Mouse (Mus musculus) forebrain, postnatal 0 days (tissue): ENCODE data around the gene Ampd3. TPM values are rescaled to one million over a fixed set of nuclear protein-coding genes. Genes with fewer than 3 reads are reported as not detected.

ENCODE experiments used
- ATAC-seq: fragments of 200-750 bp; cut with Nextera tagmentation; 2 replicates; pipeline ENCODE4 v1.8.0; 2017; ENCODE audit warnings: mild to moderate bottlenecking, moderate library complexity
- DNase-seq: peaks from one replicate; pipeline ENCODE4 v3.0.0-alpha.2; 2015
- H3K27ac ChIP-seq: fragments of 300-500 bp; sonication (generic); 2 replicates; pipeline ENCODE4 v1.5.1; 2014; ENCODE audit warnings: low read depth, mild to moderate bottlenecking, antibody characterized with exemption, low read length, moderate library complexity, mixed read lengths
- H3K27me3 ChIP-seq: fragments of 300-500 bp; sonication (generic); 2 replicates; pipeline ENCODE4 v1.6.1; 2014; ENCODE audit warnings: mild to moderate bottlenecking, low read length, mixed read lengths; ENCODE audit not compliant: insufficient read depth
- H3K36me3 ChIP-seq: fragments of 300-500 bp; sonication (generic); 2 replicates; pipeline ENCODE4 v1.6.1; 2014; ENCODE audit warnings: mild to moderate bottlenecking, moderate library complexity; ENCODE audit not compliant: insufficient read depth
- H3K4me1 ChIP-seq: fragments of 300-500 bp; sonication (generic); 2 replicates; pipeline ENCODE4 v1.6.1; 2014; ENCODE audit warnings: antibody characterized with exemption; ENCODE audit not compliant: insufficient read depth
- H3K4me2 ChIP-seq: fragments of 300-500 bp; sonication (generic); 2 replicates; pipeline ENCODE4 v1.6.1; 2014; ENCODE audit warnings: low read depth, mild to moderate bottlenecking, moderate library complexity
- H3K4me3 ChIP-seq: fragments of 300-500 bp; sonication (generic); 2 replicates; pipeline ENCODE4 v1.5.1; 2014; ENCODE audit warnings: low read depth, low read length, mixed read lengths
- H3K9ac ChIP-seq: fragments of 300-500 bp; sonication (generic); 2 replicates; pipeline ENCODE4 v1.6.1; 2014; ENCODE audit warnings: mild to moderate bottlenecking
- H3K9me3 ChIP-seq: fragments of 300-500 bp; sonication (generic); 2 replicates; pipeline ENCODE4 v1.6.1; 2016; ENCODE audit warnings: low read length
- CTCF ChIP-seq: sonication (generic); IDR thresholded peaks from 2 replicates; pipeline ENCODE4 v1.5.1; 2016; ENCODE audit warnings: antibody characterized with exemption, control low read depth, low read depth
- WGBS: fragments of 180-500 bp; shearing (Covaris S2); extraction: QIAGEN DNeasy Blood & Tissue Kit; methylation state at CpG from one replicate; pipeline ENCODE4 v1.1.7; 2014; 5-methylcytosine and 5-hydroxymethylcytosine counted together
- polyA plus RNA-seq: library from polyadenylated mRNA; unstranded; fragments of >200 nt; fragmentation: Nextera tagmentation; extraction: Ambion mirVana; gene quantifications from 2 replicates; pipeline ENCODE4 v1.2.1, GENCODE M21; 2015
- total RNA-seq: library from RNA; depleted of rRNA; stranded (reverse); fragments of >200 nt; gene quantifications from 2 replicates; pipeline ENCODE4 v1.2.3, GENCODE M21; 2014

Gene Ampd3
- total and polyA plus RNA-seq, 2 experiments from 2014 or later: 8.6 to 11.0 TPM

DNA sequence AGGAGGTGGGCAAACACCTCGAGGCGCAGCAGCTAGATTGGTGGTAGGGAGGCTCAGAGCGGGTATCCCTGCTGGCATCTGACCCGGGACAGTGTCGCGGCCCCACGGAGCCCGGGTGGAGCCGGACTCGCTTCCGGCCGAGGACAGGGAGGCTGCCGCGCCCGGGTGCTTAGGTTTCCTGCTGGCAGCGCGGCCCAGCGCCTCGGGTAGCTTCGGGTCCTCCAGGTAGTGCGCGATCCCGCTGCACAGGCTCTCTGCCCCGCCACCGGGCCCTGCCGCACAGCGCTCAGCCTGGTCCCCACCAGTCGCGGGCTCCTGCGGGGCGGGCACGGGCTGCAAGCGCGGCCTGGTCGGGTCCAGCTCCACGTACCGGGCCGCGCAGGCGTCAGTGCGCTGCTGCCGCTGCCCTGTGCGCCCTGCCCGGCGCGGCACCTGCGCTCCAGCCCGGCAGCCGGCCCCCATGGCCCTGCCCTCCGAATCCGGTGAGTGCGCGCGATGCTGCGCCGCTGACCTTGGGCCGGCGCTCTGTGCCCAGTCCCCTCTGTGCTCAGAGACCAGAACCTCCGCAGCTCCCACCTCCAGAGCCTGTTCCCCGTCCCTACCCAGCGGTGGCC is 552 bp downstream of the Ampd3 start:
- H3K9ac ChIP-seq: peak overlapping the region; percentile 79
- H3K4me3 ChIP-seq: peak overlapping the region; percentile 55
- no peaks in the 10 kb centered on the region for H3K9me3 ChIP-seq
- under 1% methylated on average over 55 of the region's 61 CpGs for WGBS
- peak; percentile 57 for DNase-seq
- no peaks in the 10 kb centered on the region for H3K36me3 ChIP-seq
- ATAC-seq: peak; percentile 91
- no peak for TF ChIP-seq CTCF
- H3K27me3 ChIP-seq: no peaks in the 10 kb centered on the region
- peak overlapping the region; percentile 96 for H3K4me2 ChIP-seq
- no peak overlapping the region for H3K27ac ChIP-seq
- H3K4me1 ChIP-seq: peaks cover 9% of the 10 kb centered on the region; the same call in 1 of the 2 replicates

DNA sequence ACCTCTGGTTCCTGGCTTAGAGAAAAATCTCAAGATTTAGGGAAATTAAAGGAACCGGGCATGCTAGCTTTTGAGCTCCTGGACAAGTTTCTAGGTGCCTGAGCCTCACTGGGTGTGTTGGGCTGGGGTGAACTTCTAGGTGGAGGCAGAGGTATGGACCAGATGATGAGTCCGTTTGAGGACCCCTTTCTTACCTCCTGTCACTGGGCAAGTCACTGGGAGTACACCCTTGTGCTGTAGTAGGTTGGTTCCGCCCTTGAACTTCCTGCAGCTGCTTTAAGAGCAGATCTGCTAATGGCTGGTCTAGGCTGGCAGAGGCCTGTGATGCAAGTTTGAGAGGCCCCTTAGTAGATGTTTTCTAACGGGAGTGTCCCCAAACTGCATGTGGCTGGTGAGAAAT is 1.1 kb downstream of the Ampd3 start:
- no peaks in the 10 kb centered on the region for H3K9me3 ChIP-seq
- no peaks in the 10 kb centered on the region for H3K27me3 ChIP-seq
- H3K27ac ChIP-seq: no peak overlapping the region
- 50% methylated on average over 4 of the region's 4 CpGs for WGBS
- no peak for TF ChIP-seq CTCF
- peak overlapping the region; percentile 79 for H3K9ac ChIP-seq
- H3K4me2 ChIP-seq: peak overlapping the region; percentile 96
- no peak for ATAC-seq
- H3K4me1 ChIP-seq: peaks cover 14% of the 10 kb centered on the region; the same call in 1 of the 2 replicates
- DNase-seq: no peak
- H3K36me3 ChIP-seq: no peaks in the 10 kb centered on the region
- peak overlapping the region; percentile 55 for H3K4me3 ChIP-seq

DNA sequence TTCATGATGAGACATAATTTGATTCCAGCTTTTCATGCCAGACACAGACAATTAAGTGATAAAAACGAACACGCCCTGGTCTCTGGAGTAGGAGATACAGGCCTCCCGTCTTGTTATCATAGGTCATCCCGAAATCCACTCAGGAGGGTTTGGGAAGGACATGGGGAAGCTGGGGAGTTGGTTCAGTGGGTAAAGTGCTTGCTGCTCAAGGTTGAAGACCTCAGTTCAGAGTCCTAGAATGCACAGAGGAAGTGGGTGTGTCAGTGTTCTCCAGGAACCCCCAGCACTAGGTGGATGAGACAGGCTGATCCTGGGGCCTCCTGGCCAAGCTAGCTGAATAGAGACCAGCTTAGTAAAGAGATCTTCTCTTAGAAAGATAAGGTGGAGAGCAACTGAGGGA is 2.9 kb downstream of the Ampd3 start:
- DNase-seq (no peak), ATAC-seq (no peak)
- Histone ChIP-seq H3K9me3 (no peaks in the 10 kb centered on the region), H3K27me3 (no peaks in the 10 kb centered on the region), H3K9ac (no peak overlapping the region), H3K36me3 (no peaks in the 10 kb centered on the region), H3K4me1 (peaks cover 15% of the 10 kb centered on the region; the same call in 1 of the 2 replicates), H3K4me2 (no peak overlapping the region), H3K27ac (no peak overlapping the region), H3K4me3 (no peak overlapping the region)
- no peak for TF ChIP-seq CTCF
- WGBS: 98% methylated on average over 4 of the region's 4 CpGs

DNA sequence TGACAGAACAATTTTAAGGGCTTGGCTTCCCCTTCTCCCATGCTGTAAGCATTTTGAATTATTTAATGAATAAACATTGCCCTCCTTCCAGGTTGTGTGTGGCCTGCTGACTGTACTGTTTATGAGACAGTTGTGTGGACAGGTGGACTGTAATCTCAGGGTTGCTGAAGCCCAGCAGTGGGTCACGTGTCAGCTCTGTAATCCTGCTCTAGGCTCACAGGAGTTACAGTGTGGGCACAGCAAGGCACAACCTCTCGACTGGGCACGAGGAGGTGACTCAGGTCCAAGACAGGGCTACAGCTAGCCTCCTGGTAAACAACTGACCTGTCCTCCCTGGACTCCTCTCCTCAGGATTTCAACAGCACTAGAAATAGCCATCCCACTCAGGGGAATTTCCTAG is 4.3 kb downstream of the Ampd3 start:
- no peak overlapping the region for H3K4me2 ChIP-seq
- H3K27me3 ChIP-seq: no peaks in the 10 kb centered on the region
- no peaks in the 10 kb centered on the region for H3K36me3 ChIP-seq
- ATAC-seq (no peak), DNase-seq (no peak)
- H3K4me3 ChIP-seq: no peak overlapping the region
- TF ChIP-seq CTCF: no peak
- H3K9me3 ChIP-seq: no peaks in the 10 kb centered on the region
- WGBS: 88% methylated on average over 3 of the region's 3 CpGs
- H3K4me1 ChIP-seq: peaks cover 15% of the 10 kb centered on the region; the same call in 1 of the 2 replicates
- H3K9ac ChIP-seq: no peak overlapping the region
- H3K27ac ChIP-seq: no peak overlapping the region

DNA sequence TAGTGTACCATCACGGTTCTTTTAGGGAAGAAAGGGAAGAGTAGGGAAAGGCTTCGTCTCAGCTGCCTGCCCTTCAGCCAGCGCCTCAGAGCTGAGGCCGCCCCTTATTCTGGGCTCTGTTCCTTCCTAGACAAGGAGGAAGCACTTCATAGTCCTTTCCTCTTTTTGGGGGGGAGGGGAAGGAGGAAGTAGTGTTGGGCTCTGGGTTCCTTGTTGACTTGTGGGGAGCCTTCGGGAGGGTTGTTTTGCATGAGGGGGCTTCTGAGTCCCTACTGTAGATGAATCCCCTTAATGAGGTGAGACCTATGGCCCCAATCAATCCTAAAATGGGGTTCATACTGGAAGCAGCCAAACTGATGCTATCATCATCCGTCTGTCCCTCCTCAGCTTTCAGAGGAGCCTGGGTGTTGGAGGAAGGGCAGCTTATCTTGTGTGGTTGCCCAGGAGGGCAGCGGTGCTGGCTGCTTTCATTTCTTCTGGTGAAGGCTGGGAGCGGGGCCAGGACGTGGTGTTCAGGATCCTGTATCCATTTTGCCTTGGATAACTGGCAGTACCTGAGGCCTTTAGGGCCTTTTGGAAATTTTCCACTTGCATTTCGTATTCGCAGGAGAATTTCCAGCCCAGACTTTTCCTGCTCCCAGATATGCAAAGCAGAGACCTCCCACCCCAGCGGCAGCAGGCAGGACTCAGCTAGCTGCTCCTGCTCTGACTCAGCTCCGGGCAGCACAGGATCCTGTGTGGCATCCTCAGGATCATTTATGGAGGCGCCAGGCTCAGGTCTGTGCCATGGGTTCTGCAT is 5.4 kb downstream of the Ampd3 start:
- no peak for TF ChIP-seq CTCF
- peak overlapping the region; percentile 66 for H3K27ac ChIP-seq
- ATAC-seq (peak; percentile 68; the same call in 1 of the 2 replicates), DNase-seq (peak; percentile 37)
- no peaks in the 10 kb centered on the region for H3K9me3 ChIP-seq
- no peak overlapping the region for H3K9ac ChIP-seq
- H3K4me1 ChIP-seq: peaks cover 15% of the 10 kb centered on the region; the same call in 1 of the 2 replicates
- 40% methylated on average over 14 of the region's 14 CpGs for WGBS
- H3K4me3 ChIP-seq: no peak overlapping the region
- H3K4me2 ChIP-seq: peak overlapping the region; percentile 8; the same call in 1 of the 2 replicates
- no peaks in the 10 kb centered on the region for H3K27me3 ChIP-seq
- H3K36me3 ChIP-seq: no peaks in the 10 kb centered on the region

- no peak for TF ChIP-seq CTCF
- Histone ChIP-seq H3K4me3 (no peak overlapping the region), H3K36me3 (0 out of 2 replicates have a peak, but pooled peaks cover 3% of the 10 kb centered on the region), H3K4me2 (peak overlapping the region; percentile 8; the same call in 1 of the 2 replicates), H3K27me3 (no peaks in the 10 kb centered on the region), H3K9me3 (no peaks in the 10 kb centered on the region), H3K27ac (peak overlapping the region; percentile 66), H3K9ac (no peak overlapping the region), H3K4me1 (peaks cover 11% of the 10 kb centered on the region; the same call in 1 of the 2 replicates)
- ATAC-seq: peak; percentile 75
- 45% methylated on average over 1 of the region's 1 CpGs for WGBS
- DNase-seq: peak; percentile 58
Observed at GRCm38 (mm10) chr7:110774077-110774476, 6.1 kb downstream of the Ampd3 start.

GRCm38 (mm10) chr7:110774674-110775073 is 6.7 kb downstream of the Ampd3 start:
- no peak overlapping the region for H3K9ac ChIP-seq
- DNase-seq (no peak), ATAC-seq (no peak)
- 0 out of 2 replicates have a peak, but pooled peaks cover 3% of the 10 kb centered on the region for H3K36me3 ChIP-seq
- H3K27me3 ChIP-seq: no peaks in the 10 kb centered on the region
- H3K4me2 ChIP-seq: no peak overlapping the region
- TF ChIP-seq CTCF: no peak
- H3K4me1 ChIP-seq: 0 out of 2 replicates have a peak, but pooled peaks cover 8% of the 10 kb centered on the region
- no peak overlapping the region for H3K27ac ChIP-seq
- H3K4me3 ChIP-seq: no peak overlapping the region
- 92% methylated on average over 8 of the region's 8 CpGs for WGBS
- no peaks in the 10 kb centered on the region for H3K9me3 ChIP-seq
